Mouse (Mus musculus): ENCODE measurements around the gene Rimbp2.

- TF ChIP-seq MAX (IDR thresholded peaks at IDR 0.05; ENCODE audit: low read length) (no peak), CTCF (IDR thresholded peaks at IDR 0.05 in 2 of 3, conservative IDR thresholded peaks at IDR 0.05 in 1 of 3; ENCODE audit: control insufficient read depth in 1 of 3, insufficient read depth in 1 of 3, low read depth in 2 of 3, low read length in 3 of 3, poor library complexity in 1 of 3, severe bottlenecking in 1 of 3) (no peak)
Measured at GRCm38 (mm10) chr5:128800592-128800991, 152.7 kb downstream of the Rimbp2 start.

Measured in MEL (cell line).